In genomic region chr2:34922729-34923128, GRCm38 (mm10) we compare ENCODE assay signal across 32 mouse cellular contexts. TPM values are rescaled to one million over a fixed set of nuclear protein-coding genes. Genes with fewer than 3 reads are reported as not detected.
"Had no signal": no experiment of that assay in that cellular context is flagged by ENCODE, and none has a peak within 500 bp of the region (broad histone marks: within the 10 kb centered on the region; RNA-seq: fewer than 3 reads in every experiment).

No protein-coding gene starts in this region.

- H3K9ac ChIP-seq: embryonic facial prominence, embryonic 12.5 days; embryonic facial prominence, embryonic 13.5 days; embryonic facial prominence, embryonic 15.5 days; forebrain, embryonic 12.5 days; forebrain, embryonic 13.5 days; forebrain, embryonic 15.5 days; forebrain, postnatal 0 days had no signal

- H3K4me2 ChIP-seq: embryonic facial prominence, embryonic 12.5 days; embryonic facial prominence, embryonic 13.5 days; embryonic facial prominence, embryonic 15.5 days; forebrain, embryonic 12.5 days; forebrain, embryonic 13.5 days; forebrain, embryonic 15.5 days had no signal

- H3K9me3 ChIP-seq: embryonic facial prominence, embryonic 10.5 days; embryonic facial prominence, embryonic 12.5 days; embryonic facial prominence, embryonic 13.5 days; embryonic facial prominence, embryonic 15.5 days; forebrain, embryonic 10.5 days; forebrain, embryonic 12.5 days; forebrain, embryonic 13.5 days; forebrain, embryonic 15.5 days; heart, embryonic 10.5 days had no signal

- DNase-seq: cerebellum, adult 9-10 months; cerebellum, adult 9-11 months; cerebellum, postnatal 10 days; cerebellum, postnatal 14 days; cerebellum, postnatal 25 days; cerebellum, postnatal 36 days; embryo, embryonic 11 days; forebrain, postnatal 0 days; gastrocnemius, adult 2 months; gastrocnemius, postnatal 10 days; gastrocnemius, postnatal 14 days; gastrocnemius, postnatal 25 days; gastrocnemius, postnatal 36 days; heart, adult 11 months; heart, adult 18-20 months; heart, adult 2 months had no signal

- H3K4me1 ChIP-seq: embryonic facial prominence, embryonic 12.5 days; embryonic facial prominence, embryonic 15.5 days; forebrain, embryonic 12.5 days; forebrain, embryonic 13.5 days; forebrain, embryonic 15.5 days had no signal

- H3K4me3 ChIP-seq: embryonic facial prominence, embryonic 10.5 days; embryonic facial prominence, embryonic 12.5 days; embryonic facial prominence, embryonic 13.5 days; embryonic facial prominence, embryonic 15.5 days; erythroblast, embryonic 14.5 days; forebrain, embryonic 10.5 days; forebrain, embryonic 12.5 days; forebrain, embryonic 13.5 days; forebrain, embryonic 15.5 days; gastrocnemius, adult 2 months; heart, adult 2 months; heart, embryonic 10.5 days had no signal

- H3K27ac ChIP-seq: embryonic facial prominence, embryonic 10.5 days; embryonic facial prominence, embryonic 12.5 days; embryonic facial prominence, embryonic 13.5 days; embryonic facial prominence, embryonic 15.5 days; forebrain, embryonic 10.5 days; forebrain, embryonic 12.5 days; forebrain, embryonic 13.5 days; forebrain, embryonic 15.5 days; gastrocnemius, adult 2 months; heart, adult 2 months; heart, embryonic 10.5 days had no signal

- H3K27me3 ChIP-seq: embryonic facial prominence, embryonic 12.5 days; embryonic facial prominence, embryonic 13.5 days; embryonic facial prominence, embryonic 15.5 days; forebrain, embryonic 12.5 days; forebrain, embryonic 13.5 days; forebrain, embryonic 15.5 days had no signal

- ATAC-seq: forebrain, embryonic 13.5 days; forebrain, embryonic 14.5 days; forebrain, embryonic 15.5 days; forebrain, embryonic 16.5 days; forebrain, postnatal 0 days had no signal

- H3K36me3 ChIP-seq: embryonic facial prominence, embryonic 10.5 days; embryonic facial prominence, embryonic 12.5 days; embryonic facial prominence, embryonic 13.5 days; embryonic facial prominence, embryonic 15.5 days; forebrain, embryonic 10.5 days; forebrain, embryonic 12.5 days; forebrain, embryonic 15.5 days; heart, embryonic 10.5 days had no signal

RNA-seq across cellular contexts. Expression of gene Traf1, which starts 38.8 kb away (rescaled TPM):
- polyA plus RNA-seq: erythroblast, embryonic 14.5 days had no signal

RNA-seq across cellular contexts. Expression of gene Cutal, which starts 48.5 kb away (rescaled TPM):
- total RNA-seq: common myeloid progenitor, adult 5-6 weeks; granulocyte monocyte progenitor cell, adult 5-6 weeks had no signal
- polyA plus RNA-seq: embryonic facial prominence, embryonic 12.5 days; embryonic facial prominence, embryonic 14.5 days; embryonic facial prominence, embryonic 15.5 days; erythroblast, embryonic 14.5 days; forebrain, embryonic 11.5 days; forebrain, embryonic 12.5 days; forebrain, embryonic 13.5 days; forebrain, embryonic 16.5 days had no signal
